Mouse (Mus musculus): ENCODE data around the gene Mt3.
"Not testable (repeated sequence)": the region's sequence is repeated elsewhere in the genome, so short reads cannot be mapped to it uniquely, and the experiment has no call there.

Gene Mt3

GRCm38 (mm10) chr8:94150925-94151324 lies 1.5 kb upstream of the Mt3 start:
- no peak for DNase-seq (ENCODE audit: low spot score in 2 of 2)

DNA sequence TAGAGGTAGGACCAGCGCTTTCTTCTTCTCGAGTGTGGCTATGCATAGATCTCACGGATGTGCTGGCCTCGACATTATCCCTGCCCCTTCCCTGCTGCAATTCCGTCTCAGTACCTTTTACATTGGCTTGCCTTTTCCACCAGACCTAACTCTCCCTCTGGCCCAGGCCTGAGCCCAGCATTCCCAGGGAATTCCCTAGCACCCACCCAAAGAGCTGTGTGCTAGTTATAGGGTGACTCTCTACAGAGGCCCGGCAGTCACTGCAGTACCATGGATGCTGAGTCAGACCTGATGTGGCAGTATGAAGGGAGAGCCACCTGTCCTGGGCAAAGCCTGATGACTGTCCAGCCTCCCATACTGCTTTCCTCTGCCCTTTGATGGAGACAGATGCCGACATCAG lies 1.0 kb downstream of the Mt3 start:
- peak; percentile 28 to 30 for DNase-seq (ENCODE audit: low spot score in 2 of 2)

DNA sequence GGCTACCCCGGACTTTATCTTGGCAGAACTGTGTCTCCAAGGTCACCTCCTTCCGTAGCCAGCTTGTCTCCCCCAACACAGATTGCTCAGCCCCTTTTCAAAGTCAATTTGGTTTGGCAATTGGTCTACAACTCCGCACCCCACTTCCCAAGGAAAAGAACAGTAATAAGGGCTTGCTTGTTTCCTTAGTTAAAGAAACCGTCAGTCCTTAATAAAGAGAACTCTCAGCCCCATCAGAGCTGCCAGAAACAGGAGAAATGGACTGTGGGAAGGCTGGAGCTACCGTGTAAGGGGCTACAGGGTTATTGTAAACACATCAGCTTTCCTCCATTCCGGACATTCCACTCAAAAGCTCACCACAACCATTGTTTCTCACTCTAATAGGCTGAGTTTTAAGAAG lies 2.1 kb downstream of the Mt3 start:
- DNase-seq (ENCODE audit: low spot score in 2 of 2), result no peak

GRCm38 (mm10) chr8:94156092-94156491 lies 3.7 kb downstream of the Mt3 start:
- no peak for DNase-seq (ENCODE audit: low spot score in 2 of 2)

DNA sequence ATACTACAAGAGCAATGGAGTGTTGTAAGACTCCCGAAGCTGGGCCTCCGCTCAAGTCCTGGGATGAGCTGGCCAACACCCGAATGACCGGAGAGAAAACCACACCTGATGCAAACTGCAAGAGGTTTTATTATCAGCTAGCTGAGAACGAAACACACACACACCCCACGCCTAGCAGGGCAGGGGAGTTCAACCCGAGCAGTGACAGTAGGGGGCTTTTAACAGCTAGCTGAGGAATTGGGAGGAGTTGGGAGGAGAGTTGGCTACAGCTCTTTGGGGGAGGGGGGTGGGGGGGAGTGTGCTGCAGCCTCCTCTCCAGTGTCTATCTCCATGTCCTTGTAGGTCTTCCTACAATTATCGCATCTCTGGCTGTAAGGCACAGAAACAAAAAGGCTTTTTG lies 13.4 kb downstream of the Mt3 start:
- not testable (repeated sequence) for DNase-seq (ENCODE audit: low spot score in 2 of 2)

GRCm38 (mm10) chr8:94167244-94167643 lies 14.8 kb downstream of the Mt3 start:
- peak; percentile 96 to 99 for DNase-seq (ENCODE audit: low spot score in 2 of 2)

- no peak for DNase-seq (ENCODE audit: low spot score in 2 of 2)
These were observed 17.1 kb downstream of the Mt3 start for GRCm38 (mm10) chr8:94169547-94169946.

DNA sequence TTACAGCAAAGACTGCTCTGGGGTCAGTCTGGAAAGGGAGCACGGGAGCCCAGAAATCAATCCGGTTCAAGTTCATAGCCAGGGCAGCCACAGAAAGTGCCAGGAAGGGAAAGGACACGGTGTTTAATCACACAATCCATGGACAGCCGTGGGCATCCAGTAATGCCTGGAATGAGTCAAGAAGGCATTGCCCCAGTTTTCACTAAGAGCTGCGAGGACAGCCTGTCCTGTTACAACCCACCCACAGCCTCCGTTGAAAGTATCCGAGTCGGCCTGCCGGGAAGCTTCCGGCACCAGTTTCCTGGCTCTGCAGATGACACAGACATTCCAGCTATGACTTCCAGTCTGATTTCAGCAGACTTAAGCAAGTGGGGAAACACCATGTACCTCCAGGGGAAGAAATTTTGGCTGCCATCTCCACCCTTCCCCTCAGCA lies 18.9 kb downstream of the Mt3 start:
- DNase-seq (ENCODE audit: low spot score in 2 of 2), result no peak

DNA sequence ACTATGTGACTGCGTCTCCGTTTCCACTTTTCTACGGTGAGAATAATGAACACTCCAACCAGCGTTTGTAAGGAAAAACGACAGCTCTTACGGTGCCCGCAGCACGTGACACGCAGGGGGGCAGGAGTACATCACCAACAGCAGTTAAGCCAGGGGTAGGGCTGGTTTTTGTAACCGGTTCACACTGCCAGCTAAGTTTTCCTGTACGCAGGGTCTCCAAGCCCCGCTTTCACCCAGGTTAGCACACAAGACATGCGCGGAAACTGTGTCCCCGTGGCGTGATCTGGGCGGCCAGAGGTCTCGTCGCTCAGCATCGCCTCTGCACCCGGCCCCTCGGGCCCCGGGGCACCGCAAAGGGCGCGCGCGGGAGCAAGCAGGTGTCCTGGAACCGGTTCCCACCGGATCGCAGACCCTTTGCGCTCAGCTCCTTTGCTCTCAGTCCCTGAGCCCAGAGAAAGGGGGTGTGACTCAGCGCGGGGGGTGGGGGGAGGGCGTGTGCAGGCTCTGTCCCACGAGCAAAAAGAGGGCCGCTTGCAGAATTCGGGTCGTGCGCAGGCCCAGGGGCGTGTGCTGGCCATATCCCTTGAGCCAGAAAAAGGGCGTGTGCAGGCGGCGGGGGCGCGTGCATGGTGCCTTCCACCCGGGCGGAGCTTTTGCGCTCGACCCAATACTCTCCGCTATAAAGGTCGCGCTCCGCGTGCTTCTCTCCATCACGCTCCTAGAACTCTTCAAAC lies 19.8 kb downstream of the Mt3 start, which contains the start of gene Mt2:
Gene Mt2 (plus strand): TSS at position 590 of the 734 bp plus-strand sequence.
- peak; percentile 41 to 57 for DNase-seq (ENCODE audit: low spot score in 2 of 2)

- DNase-seq (ENCODE audit: low spot score in 2 of 2), result no peak
These were observed 20.7 kb downstream of the Mt3 start for GRCm38 (mm10) chr8:94172809-94173732.

- no peak for DNase-seq (ENCODE audit: low spot score in 2 of 2)
These were observed 21.5 kb downstream of the Mt3 start for GRCm38 (mm10) chr8:94173848-94174403.

GRCm38 (mm10) chr8:94174619-94175213 lies 22.3 kb downstream of the Mt3 start:
- no peak for DNase-seq (ENCODE audit: low spot score in 2 of 2)

GRCm38 (mm10) chr8:94177716-94178390 lies 25.4 kb downstream of the Mt3 start:
- DNase-seq (ENCODE audit: low spot score in 2 of 2), result no peak

- DNase-seq (ENCODE audit: low spot score in 2 of 2), result peak; percentile 74 to 79
These were observed 26.7 kb downstream of the Mt3 start, which contains the start of gene Mt1 for GRCm38 (mm10) chr8:94178857-94179712. Gene Mt1 (plus strand): TSS chr8:94179082.

- DNase-seq (ENCODE audit: low spot score in 2 of 2), result no peak
These were observed 27.5 kb downstream of the Mt3 start for GRCm38 (mm10) chr8:94179713-94180560.

DNA sequence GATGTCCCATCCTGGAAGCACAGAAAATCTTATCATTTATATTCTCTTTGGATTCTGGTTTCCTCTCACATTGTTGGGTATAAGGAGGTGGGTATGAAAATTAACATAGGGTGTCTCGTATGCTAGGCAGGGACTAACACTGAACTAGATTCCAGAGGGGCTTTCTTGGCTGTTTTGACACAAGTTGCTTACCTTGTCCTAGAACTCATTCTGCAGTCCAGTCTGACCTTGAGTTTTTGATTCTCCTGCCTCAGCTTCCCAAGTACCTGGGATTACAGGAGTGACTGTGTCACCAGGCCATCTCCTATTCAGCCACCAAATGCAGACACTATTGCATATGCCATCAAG lies 28.1 kb downstream of the Mt3 start:
- no peak for DNase-seq (ENCODE audit: low spot score in 2 of 2)

- DNase-seq (ENCODE audit: low spot score in 2 of 2), result no peak
These were observed 29.9 kb downstream of the Mt3 start for GRCm38 (mm10) chr8:94182055-94182929.

GRCm38 (mm10) chr8:94183117-94183516 lies 30.7 kb downstream of the Mt3 start:
- peak in 1 of 2 experiments; percentile 58 for DNase-seq (ENCODE audit: low spot score in 2 of 2)

All from frontal cortex, postnatal 25 days (tissue).